ENCODE assay signal across 17 mouse cellular contexts in genomic region chr14:27158133-27158532, GRCm38 (mm10).
"Had no signal": no experiment of that assay in that cellular context is flagged by ENCODE, and none has a peak within 500 bp of the region (broad histone marks: within the 10 kb centered on the region; RNA-seq: fewer than 3 reads in every experiment).

No protein-coding gene starts in this region.

- H3K27me3 ChIP-seq: lung, embryonic 15.5 days; midbrain, embryonic 12.5 days; neural tube, embryonic 12.5 days; stomach, embryonic 15.5 days had no signal

- H3K4me2 ChIP-seq: lung, embryonic 15.5 days; midbrain, embryonic 12.5 days; neural tube, embryonic 12.5 days; stomach, embryonic 15.5 days had no signal

- H3K4me3 ChIP-seq: lung, embryonic 15.5 days; midbrain, embryonic 10.5 days; midbrain, embryonic 12.5 days; neural tube, embryonic 12.5 days; stomach, embryonic 15.5 days had no signal

- H3K4me1 ChIP-seq: lung, embryonic 15.5 days; midbrain, embryonic 10.5 days; midbrain, embryonic 12.5 days; neural tube, embryonic 12.5 days; stomach, embryonic 15.5 days had no signal

- H3K9ac ChIP-seq: liver, postnatal 0 days; lung, embryonic 15.5 days; midbrain, embryonic 12.5 days; neural tube, embryonic 12.5 days; stomach, embryonic 15.5 days had no signal

- H3K27ac ChIP-seq: lung, embryonic 15.5 days; midbrain, embryonic 10.5 days; midbrain, embryonic 12.5 days; neural tube, embryonic 12.5 days; stomach, embryonic 15.5 days; stomach, postnatal 0 days had no signal

- DNase-seq: liver, postnatal 0 days; lung, adult 2 months; lung, postnatal 14 days; lung, postnatal 4 days; midbrain, embryonic 14.5 days; right cerebral cortex, postnatal 14 days; thymus, adult 2 months; thymus, postnatal 25 days; thymus, postnatal 4 days had no signal

- H3K9me3 ChIP-seq: lung, embryonic 15.5 days; midbrain, embryonic 10.5 days; midbrain, embryonic 12.5 days; neural tube, embryonic 12.5 days; stomach, embryonic 15.5 days had no signal

- H3K36me3 ChIP-seq: lung, embryonic 15.5 days; midbrain, embryonic 10.5 days; midbrain, embryonic 12.5 days; neural tube, embryonic 12.5 days; stomach, embryonic 15.5 days had no signal

- ATAC-seq: liver, postnatal 0 days; lung, postnatal 0 days; midbrain, embryonic 16.5 days had no signal
